Mouse (Mus musculus) hindbrain, embryonic 15.5 days (tissue): ENCODE data around the gene Ly9. TPM values are rescaled to one million over a fixed set of nuclear protein-coding genes. Genes with fewer than 3 reads are reported as not detected.

Experiments used
- ATAC-seq: fragments of 200-750 bp; cut with Nextera tagmentation; 2 replicates; pipeline ENCODE4 v1.8.0; 2017; ENCODE audit warnings: low read depth, moderate number of reproducible peaks, moderate TSS enrichment; ENCODE audit not compliant: low FRiP score
- H3K27ac ChIP-seq: fragments of 300-500 bp; sonication (generic); replicated peaks from 2 replicates; pipeline ENCODE4 v1.5.1; 2015; ENCODE audit warnings: mild to moderate bottlenecking, inconsistent platforms
- H3K27me3 ChIP-seq: fragments of 300-500 bp; sonication (generic); 2 replicates; pipeline ENCODE4 v1.6.1; 2015; ENCODE audit warnings: control low read depth, inconsistent platforms
- H3K36me3 ChIP-seq: fragments of 300-500 bp; sonication (generic); 2 replicates; pipeline ENCODE4 v1.6.1; 2015; ENCODE audit warnings: control low read depth, inconsistent platforms
- H3K4me1 ChIP-seq: fragments of 300-500 bp; sonication (generic); replicated peaks from 2 replicates; pipeline ENCODE4 v1.6.1; 2015; ENCODE audit warnings: control low read depth, inconsistent platforms
- H3K4me2 ChIP-seq: fragments of 300-500 bp; sonication (generic); 2 replicates; pipeline ENCODE4 v1.6.1; 2015; ENCODE audit warnings: moderate library complexity, mild to moderate bottlenecking, inconsistent platforms
- H3K4me3 ChIP-seq: fragments of 300-500 bp; sonication (generic); 2 replicates; pipeline ENCODE4 v1.5.1; 2015; ENCODE audit warnings: mild to moderate bottlenecking, inconsistent platforms
- H3K9ac ChIP-seq: fragments of 300-500 bp; sonication (generic); 2 replicates; pipeline ENCODE4 v1.6.1; 2015; ENCODE audit warnings: inconsistent platforms
- H3K9me3 ChIP-seq: fragments of 300-500 bp; sonication (generic); 2 replicates; pipeline ENCODE4 v1.6.1; 2016; ENCODE audit warnings: control low read depth, inconsistent platforms
- WGBS: fragments of 180-500 bp; shearing (Covaris S2); methylation state at CpG from one replicate; pipeline ENCODE4 v1.1.7; 2015; 5-methylcytosine and 5-hydroxymethylcytosine counted together
- microRNA-seq: library from miRNA; unstranded; fragments of <30 nt; microRNA quantifications from one replicate; pipeline ENCODE4, GENCODE M21; 2016
- polyA plus RNA-seq: library from polyadenylated mRNA; unstranded; fragments of >200 nt; fragmentation: Nextera tagmentation; extraction: Ambion mirVana; gene quantifications from 2 replicates; pipeline ENCODE4 v1.2.1, GENCODE M21; 2015

Gene Ly9
- polyA plus RNA-seq, 1 experiment from 2014 or later, result 0.18 TPM

- Histone ChIP-seq H3K36me3 (no peaks in the 10 kb centered on the region), H3K4me3 (no peak overlapping the region), H3K9ac (no peak overlapping the region), H3K27ac (no peak overlapping the region), H3K4me2 (no peak overlapping the region), H3K27me3 (no peaks in the 10 kb centered on the region), H3K4me1 (no peaks in the 10 kb centered on the region; the same call in 1 of the 2 replicates), H3K9me3 (no peaks in the 10 kb centered on the region)
- WGBS, result 73% methylated on average over 2 of the region's 2 CpGs
- ATAC-seq, result no peak
Measured at GRCm38 (mm10) chr1:171552230-171552629, 55.0 kb downstream of the Ly9 start.

- Histone ChIP-seq H3K27ac (no peak overlapping the region), H3K9me3 (no peaks in the 10 kb centered on the region), H3K4me2 (no peak overlapping the region), H3K4me1 (no peaks in the 10 kb centered on the region; the same call in 1 of the 2 replicates), H3K4me3 (no peak overlapping the region), H3K27me3 (no peaks in the 10 kb centered on the region), H3K36me3 (no peaks in the 10 kb centered on the region), H3K9ac (no peak overlapping the region)
- WGBS, result 88% methylated on average over 7 of the region's 7 CpGs
- ATAC-seq, result no peak
Measured at GRCm38 (mm10) chr1:171551326-171551725, 55.9 kb downstream of the Ly9 start.

GRCm38 (mm10) chr1:171540694-171541093 is 66.5 kb downstream of the Ly9 start:
- no peak for ATAC-seq
- H3K4me1 ChIP-seq, result no peaks in the 10 kb centered on the region
- H3K4me2 ChIP-seq, result no peak overlapping the region
- H3K4me3 ChIP-seq, result no peak overlapping the region
- no peak overlapping the region for H3K27ac ChIP-seq
- 87% methylated on average over 1 of the region's 1 CpGs for WGBS
- H3K9me3 ChIP-seq, result no peaks in the 10 kb centered on the region
- no peaks in the 10 kb centered on the region for H3K36me3 ChIP-seq
- no peak overlapping the region for H3K9ac ChIP-seq
- H3K27me3 ChIP-seq, result no peaks in the 10 kb centered on the region

Small RNA genes within 50 kb of the gene (microRNA-seq; reads per million reads assigned to microRNA genes)
- gene Mir7683, result not detected

Other genes starting within 250 kb of the Ly9 start
- gene Klhdc9, start 246.6 kb downstream of the Ly9 start, polyA plus RNA-seq, result 2.5 and 3.3 TPM in 2 replicates
- gene Nectin4, start 237.3 kb downstream of the Ly9 start, polyA plus RNA-seq, result 3.1 and 3.5 TPM in 2 replicates
- 0.60 and 0.87 TPM in 2 replicates for gene Arhgap30, start 218.5 kb downstream of the Ly9 start, polyA plus RNA-seq
- gene Usf1, start 196.1 kb downstream of the Ly9 start, polyA plus RNA-seq, result 168 and 172 TPM in 2 replicates
- gene Tstd1, start 188.5 kb downstream of the Ly9 start, polyA plus RNA-seq, result 5.4 and 6.6 TPM in 2 replicates
- 14.1 and 14.2 TPM in 2 replicates for gene F11r, start 169.9 kb downstream of the Ly9 start, polyA plus RNA-seq
- 27.6 and 30.9 TPM in 2 replicates for gene Alyref2, start 103.9 kb downstream of the Ly9 start, polyA plus RNA-seq
- not detected in 2 replicates for gene Itln1, start 72.1 kb downstream of the Ly9 start, polyA plus RNA-seq
- gene Cd244a, start 48.2 kb downstream of the Ly9 start, polyA plus RNA-seq, result 0.09 TPM in 1 of 2 replicates, not detected in the other
- gene Slamf7, start 45.6 kb upstream of the Ly9 start, polyA plus RNA-seq, result 0.29 TPM in 1 of 2 replicates, not detected in the other
- 0.96 and 1.5 TPM in 2 replicates for gene Cd48, start 74.6 kb upstream of the Ly9 start, polyA plus RNA-seq
- gene Slamf1, start 159.7 kb upstream of the Ly9 start, polyA plus RNA-seq, result 0.16 and 0.22 TPM in 2 replicates
- gene Cd84, start 232.3 kb upstream of the Ly9 start, polyA plus RNA-seq, result 1.2 and 1.9 TPM in 2 replicates